Mouse (Mus musculus): ENCODE measurements around the gene Mavs. TPM values are rescaled to one million over a fixed set of nuclear protein-coding genes. Genes with fewer than 3 reads are reported as not detected.

The Mavs gene
- polyA plus RNA-seq (2015; fragmentation: Nextera tagmentation; extraction: Ambion mirVana): 14.1 and 14.4 TPM in 2 replicates

GRCm38 (mm10) chr2:131233307-131234126 lies at the start of gene Mavs:
Mavs (plus strand) TSS chr2:131234063.
- H3K4me2 ChIP-seq (replicated peaks; ENCODE audit: low read depth, low read length): peak within 1 kb of the TSS; percentile 78
- DNase-seq (ENCODE audit: low spot score): peak; percentile 99
- WGBS: 11% methylated on average over 29 of the region's 29 CpGs

DNA sequence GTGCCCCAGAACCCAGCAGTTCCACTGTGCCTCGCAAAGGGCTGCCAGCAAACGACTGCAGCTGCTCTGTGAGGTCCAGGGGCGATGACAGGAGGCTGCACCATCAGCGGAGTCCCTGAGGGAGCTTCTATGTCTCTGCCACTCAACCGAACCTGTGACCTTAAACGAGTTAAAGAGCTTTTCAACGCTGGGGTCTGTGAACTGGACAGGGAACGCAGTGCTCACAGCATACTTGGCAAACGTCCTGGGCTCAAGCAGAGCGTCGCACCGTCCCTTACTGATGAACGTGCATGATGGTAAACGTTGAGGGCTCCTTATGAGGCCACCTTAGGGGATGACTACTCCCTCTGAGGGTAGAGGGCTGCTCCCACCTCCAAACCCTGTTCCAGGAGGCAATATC lies 47.5 kb upstream of the Mavs start:
- WGBS: 4% methylated on average over 14 of the region's 14 CpGs
- DNase-seq (ENCODE audit: low spot score) (no peak), ATAC-seq (no peak)
- Histone ChIP-seq H3K4me2 (replicated peaks; ENCODE audit: low read depth, low read length) (peak overlapping the region; percentile 83), H3K9ac (replicated peaks; ENCODE audit: low read depth) (peak overlapping the region; percentile 29; the same call in 1 of the 2 replicates), H3K36me3 (ENCODE audit: insufficient read depth, low read length) (no peaks in the 10 kb centered on the region), H3K4me3 (ENCODE audit: low read depth, low read length) (peak overlapping the region; percentile 62), H3K27ac (ENCODE audit: low read length) (peak overlapping the region; percentile 39; the same call in 1 of the 2 replicates), H3K27me3 (replicated peaks; ENCODE audit: insufficient read depth, low read length) (no peaks in the 10 kb centered on the region), H3K9me3 (ENCODE audit: low read length) (no peaks in the 10 kb centered on the region), H3K4me1 (ENCODE audit: insufficient read depth, low read depth, low read length) (peaks cover 22% of the 10 kb centered on the region)
- no peak for TF ChIP-seq EP300 (IDR thresholded peaks at IDR 0.05)
- no peak for TF ChIP-seq CTCF (IDR thresholded peaks at IDR 0.05)

More at GRCm38 (mm10) chr2:131233307-131234126, at the start of gene Mavs:
- Histone ChIP-seq H3K9ac (replicated peaks; ENCODE audit: low read depth) (peak within 1 kb of the TSS; percentile 72), H3K36me3 (ENCODE audit: insufficient read depth, low read length) (no peaks in the 10 kb centered on the region), H3K27ac (ENCODE audit: low read length) (peak within 1 kb of the TSS; percentile 82), H3K9me3 (ENCODE audit: low read length) (no peaks in the 10 kb centered on the region), H3K27me3 (replicated peaks; ENCODE audit: insufficient read depth, low read length) (no peaks in the 10 kb centered on the region), H3K4me3 (ENCODE audit: low read depth, low read length) (peak within 1 kb of the TSS; percentile 50), H3K4me1 (ENCODE audit: insufficient read depth, low read depth, low read length) (peaks cover 19% of the 10 kb centered on the region; the same call in 1 of the 2 replicates)
- TF ChIP-seq CTCF (IDR thresholded peaks at IDR 0.05) (no peak), EP300 (IDR thresholded peaks at IDR 0.05) (no peak)
- peak; percentile 100 for ATAC-seq

DNA sequence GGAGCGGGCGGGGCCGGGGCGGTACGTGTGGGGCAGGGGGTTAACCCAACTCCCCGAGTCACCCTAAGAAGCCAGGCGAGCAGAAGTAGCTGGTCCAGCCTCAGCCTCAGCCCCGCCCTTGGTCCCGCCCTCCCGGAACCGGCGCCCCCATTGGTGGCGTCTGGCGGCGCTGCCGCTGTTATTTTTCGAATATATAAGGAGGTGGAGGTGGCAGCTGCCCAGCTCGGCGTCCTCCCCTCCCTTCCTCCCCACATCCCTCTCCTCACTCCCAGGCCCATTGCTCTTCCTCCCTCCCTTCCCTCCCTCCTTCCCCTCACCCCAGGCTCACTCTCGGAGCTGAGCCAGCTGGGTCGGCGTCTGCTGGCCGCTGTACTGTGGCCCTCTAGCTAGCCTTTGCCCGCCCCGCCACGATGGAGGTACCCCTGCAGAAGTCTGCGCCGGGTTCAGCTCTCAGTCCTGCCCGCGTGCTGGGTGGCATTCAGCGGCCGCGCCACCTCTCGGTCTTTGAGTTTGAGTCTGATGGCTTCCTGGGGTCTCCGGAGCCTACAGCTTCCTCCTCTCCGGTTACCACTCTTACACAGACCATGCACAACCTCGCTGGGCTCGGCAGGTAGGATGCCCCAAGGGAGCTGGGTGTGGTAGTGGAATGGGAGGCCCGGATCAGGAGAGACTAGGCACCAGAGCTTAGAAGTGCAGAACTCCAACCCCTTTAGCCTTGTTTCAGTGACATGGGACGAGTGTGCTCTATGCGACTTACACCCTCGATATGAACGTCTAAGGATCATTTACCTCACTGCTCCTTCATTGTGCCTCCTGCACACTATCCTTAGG lies 46.9 kb upstream of the Mavs start, which contains the start of the genes Cdc25b and Spef1:
Gene Cdc25b (plus strand): TSS at position 179 of the 831 bp plus-strand sequence.
Gene Spef1 (minus strand): TSS at position 512 of the 831 bp plus-strand sequence.
- Histone ChIP-seq H3K27me3 (replicated peaks; ENCODE audit: insufficient read depth, low read length) (no peaks in the 10 kb centered on the region), H3K27ac (ENCODE audit: low read length) (peak within 1 kb of the TSS; percentile 52), H3K4me3 (ENCODE audit: low read depth, low read length) (peak within 1 kb of the TSS; percentile 62), H3K9me3 (ENCODE audit: low read length) (no peaks in the 10 kb centered on the region), H3K9ac (replicated peaks; ENCODE audit: low read depth) (peak within 1 kb of the TSS; percentile 53), H3K36me3 (ENCODE audit: insufficient read depth, low read length) (peaks cover 3% of the 10 kb centered on the region; the same call in 1 of the 2 replicates), H3K4me2 (replicated peaks; ENCODE audit: low read depth, low read length) (peak within 1 kb of the TSS; percentile 83), H3K4me1 (ENCODE audit: insufficient read depth, low read depth, low read length) (peaks cover 22% of the 10 kb centered on the region)
- 2% methylated on average over 37 of the region's 43 CpGs for WGBS
- TF ChIP-seq CTCF (IDR thresholded peaks at IDR 0.05) (peak; percentile 38), EP300 (IDR thresholded peaks at IDR 0.05) (no peak)
- peak; percentile 89 for DNase-seq (ENCODE audit: low spot score)
- peak; percentile 91 for ATAC-seq

DNA sequence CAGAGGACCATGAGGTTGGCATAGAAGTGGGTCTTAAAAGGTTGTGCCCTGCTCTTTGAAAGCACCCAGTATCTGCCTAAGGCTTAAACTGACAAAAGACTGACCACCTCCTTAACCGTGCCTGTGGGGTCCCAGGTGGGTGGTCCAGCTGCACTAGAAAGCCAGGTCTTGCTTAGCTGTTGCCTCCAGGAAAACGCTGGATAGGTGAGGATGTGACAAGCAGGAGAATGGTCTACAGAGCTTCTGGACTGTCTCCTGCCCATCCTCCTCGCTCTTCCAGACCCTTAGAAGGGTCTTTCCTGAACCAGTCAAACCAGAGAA lies 46.3 kb upstream of the Mavs start:
- DNase-seq (ENCODE audit: low spot score) (no peak), ATAC-seq (no peak)
- peak overlapping the region; percentile 53; the same call in 1 of the 2 replicates for H3K9ac ChIP-seq (replicated peaks; ENCODE audit: low read depth)
- H3K4me2 ChIP-seq (replicated peaks; ENCODE audit: low read depth, low read length): peak overlapping the region; percentile 83
- H3K9me3 ChIP-seq (ENCODE audit: low read length): no peaks in the 10 kb centered on the region
- no peaks in the 10 kb centered on the region for H3K27me3 ChIP-seq (replicated peaks; ENCODE audit: insufficient read depth, low read length)
- no peak for TF ChIP-seq CTCF (IDR thresholded peaks at IDR 0.05)
- no peak for TF ChIP-seq EP300 (IDR thresholded peaks at IDR 0.05)
- peak overlapping the region; percentile 52; the same call in 1 of the 2 replicates for H3K27ac ChIP-seq (ENCODE audit: low read length)
- H3K36me3 ChIP-seq (ENCODE audit: insufficient read depth, low read length): peaks cover 3% of the 10 kb centered on the region; the same call in 1 of the 2 replicates
- WGBS: 28% methylated on average over 3 of the region's 3 CpGs
- H3K4me1 ChIP-seq (ENCODE audit: insufficient read depth, low read depth, low read length): peaks cover 22% of the 10 kb centered on the region
- H3K4me3 ChIP-seq (ENCODE audit: low read depth, low read length): peak overlapping the region; percentile 62

- DNase-seq (ENCODE audit: low spot score) (no peak), ATAC-seq (no peak)
- Histone ChIP-seq H3K36me3 (ENCODE audit: insufficient read depth, low read length) (peaks cover 6% of the 10 kb centered on the region; the same call in 1 of the 2 replicates), H3K27me3 (replicated peaks; ENCODE audit: insufficient read depth, low read length) (no peaks in the 10 kb centered on the region), H3K4me3 (ENCODE audit: low read depth, low read length) (no peak overlapping the region), H3K4me1 (ENCODE audit: insufficient read depth, low read depth, low read length) (peaks cover 22% of the 10 kb centered on the region), H3K27ac (ENCODE audit: low read length) (no peak overlapping the region; the same call in 1 of the 2 replicates), H3K9me3 (ENCODE audit: low read length) (no peaks in the 10 kb centered on the region), H3K9ac (replicated peaks; ENCODE audit: low read depth) (no peak overlapping the region), H3K4me2 (replicated peaks; ENCODE audit: low read depth, low read length) (peak overlapping the region; percentile 83; the same call in 1 of the 2 replicates)
- peak; percentile 13; the same call in 1 of the 2 replicates for TF ChIP-seq CTCF (IDR thresholded peaks at IDR 0.05)
- no peak for TF ChIP-seq EP300 (IDR thresholded peaks at IDR 0.05)
- 87% methylated on average over 5 of the region's 5 CpGs for WGBS
Measured at GRCm38 (mm10) chr2:131188311-131188710, 45.6 kb upstream of the Mavs start.

All from lung, postnatal 0 days (tissue).